Mouse (Mus musculus) monocyte, adult 2 months (primary cell): Measurements from ENCODE around the gene Rragb.
"Not testable (repeated sequence)": the region's sequence is repeated elsewhere in the genome, so short reads cannot be mapped to it uniquely, and the experiment has no call there.

Experiments used
- DNase-seq, 2 experiments: peaks; one replicate each; pipeline ENCODE4 v3.0.0; 2022; ENCODE audit warnings: low spot score in 2 of 2, low read depth in 1 of 2

The Rragb gene

DNA sequence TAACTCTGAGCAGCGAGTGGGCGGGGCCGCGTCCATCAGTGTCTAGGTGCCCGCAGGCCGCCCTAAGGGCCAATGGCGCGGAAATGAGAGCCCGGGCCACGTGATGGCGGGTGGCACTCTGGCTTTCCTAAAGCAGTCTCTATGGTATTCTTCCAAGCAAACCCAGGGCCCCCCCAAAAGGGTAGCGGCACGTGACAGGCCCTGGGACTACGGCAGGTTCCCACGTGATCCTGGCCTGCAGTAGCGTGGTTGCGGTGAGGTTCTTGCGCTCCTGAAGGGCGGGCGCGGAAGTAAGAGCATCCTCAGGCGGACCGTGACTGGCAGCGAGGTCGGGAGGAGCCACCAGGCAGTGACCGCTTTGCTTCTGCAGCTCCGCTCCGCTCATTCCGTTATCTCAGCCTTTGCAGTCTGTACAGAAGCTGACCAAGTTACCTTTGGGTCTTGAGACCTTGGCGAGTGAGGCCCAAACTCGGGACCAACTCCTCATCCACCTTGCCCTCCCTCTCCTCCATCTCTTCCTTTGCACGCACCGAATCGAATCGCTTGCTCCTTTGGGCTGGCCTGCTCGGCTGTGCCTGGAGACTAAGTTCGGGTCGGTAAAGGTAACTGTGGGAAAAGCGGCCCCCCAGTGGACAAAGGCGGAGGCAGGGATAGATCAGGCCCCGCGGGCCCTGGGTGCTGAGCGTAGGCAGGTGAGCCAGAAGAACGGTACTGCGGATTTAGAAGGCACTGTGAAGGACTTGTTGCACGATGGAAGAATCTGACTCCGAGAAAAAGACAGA, at the start of gene Rragb:
TSS of gene Rragb (plus strand) at position 248 of the 782 bp plus-strand sequence.
- DNase-seq = peak; percentile 10 to 45

DNA sequence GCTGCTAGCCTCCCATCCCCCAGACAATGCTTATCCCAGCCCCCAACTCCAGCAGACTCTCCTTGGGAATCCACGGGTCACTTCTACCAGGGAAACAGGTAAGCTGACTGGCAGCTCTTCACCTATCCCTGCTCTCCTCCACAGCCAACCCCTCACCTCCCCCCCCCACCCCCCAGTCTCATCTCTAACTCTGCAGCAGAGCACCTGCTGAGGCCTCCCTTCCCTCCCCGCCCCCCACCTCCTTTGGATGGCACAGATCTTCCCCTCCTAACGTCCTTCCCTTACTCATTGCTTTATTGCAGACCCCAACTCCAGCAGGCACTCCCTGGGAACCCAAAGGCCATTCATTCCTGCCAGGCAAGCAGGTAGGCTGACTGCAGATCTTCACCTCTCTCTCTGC, 21.3 kb upstream of the Rragb start, which contains the start of gene Foxr2:
TSS of gene Foxr2 (plus strand) at position 301 of the 400 bp plus-strand sequence.
- no peak for DNase-seq

DNA sequence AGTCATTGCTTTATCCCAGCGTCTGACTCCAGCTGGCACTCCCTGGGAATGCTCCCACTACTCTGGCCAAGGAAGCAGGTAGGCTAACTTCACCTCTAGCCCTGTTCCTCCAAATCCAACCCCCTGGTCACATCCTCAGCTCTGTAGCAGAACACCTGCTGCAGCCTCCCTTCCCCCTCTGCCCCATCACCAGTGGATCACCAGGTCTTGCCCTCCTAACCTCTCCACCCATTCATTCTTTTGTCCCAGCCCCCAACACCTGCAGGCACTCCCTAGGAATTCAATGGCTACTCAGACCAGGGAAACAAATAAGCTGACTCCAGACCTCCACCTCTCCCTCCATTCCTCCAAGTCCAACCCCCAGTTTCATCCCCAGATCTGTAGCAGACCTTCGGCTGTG, 20.8 kb upstream of the Rragb start:
- DNase-seq = no peak

DNA sequence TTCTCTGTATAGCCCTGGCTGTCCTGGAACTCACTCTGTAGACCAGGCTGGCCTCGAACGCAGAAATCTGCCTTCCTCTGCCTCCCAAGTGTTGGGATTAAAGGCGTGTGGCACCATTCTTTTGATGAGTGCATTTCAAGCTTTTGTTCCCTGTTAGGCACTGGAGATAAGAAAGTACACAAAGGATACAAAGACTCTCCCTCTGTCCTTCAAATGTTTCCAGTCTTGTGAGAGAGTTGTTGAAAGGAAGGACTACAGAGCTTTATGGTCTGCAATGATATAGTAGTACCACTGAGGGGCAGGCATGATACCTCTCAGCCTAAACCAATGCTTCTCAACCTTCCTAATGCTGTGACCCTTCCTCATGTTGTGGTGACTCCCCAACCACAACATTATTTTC, 2.9 kb downstream of the Rragb start:
- no peak for DNase-seq

DNA sequence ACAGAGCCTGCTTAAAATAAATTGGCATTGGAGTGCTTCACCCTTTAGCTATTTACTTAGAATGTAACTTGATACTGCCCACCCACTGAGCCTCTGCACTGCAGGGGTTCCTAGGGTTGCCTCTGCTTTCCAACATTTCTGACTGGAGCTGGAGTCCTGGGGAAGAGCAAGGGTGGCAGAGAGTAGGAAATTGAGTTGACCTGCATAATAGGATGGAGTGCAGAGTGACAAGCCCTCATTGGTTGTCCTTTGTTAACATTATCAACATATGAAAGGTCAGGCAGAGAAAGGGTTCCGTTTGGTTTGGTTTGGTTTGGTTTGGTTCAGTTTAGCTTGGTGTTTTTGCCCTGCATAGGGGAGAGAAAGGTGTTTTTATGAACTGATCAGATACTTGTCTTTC, 12.0 kb downstream of the Rragb start:
- no peak for DNase-seq

DNA sequence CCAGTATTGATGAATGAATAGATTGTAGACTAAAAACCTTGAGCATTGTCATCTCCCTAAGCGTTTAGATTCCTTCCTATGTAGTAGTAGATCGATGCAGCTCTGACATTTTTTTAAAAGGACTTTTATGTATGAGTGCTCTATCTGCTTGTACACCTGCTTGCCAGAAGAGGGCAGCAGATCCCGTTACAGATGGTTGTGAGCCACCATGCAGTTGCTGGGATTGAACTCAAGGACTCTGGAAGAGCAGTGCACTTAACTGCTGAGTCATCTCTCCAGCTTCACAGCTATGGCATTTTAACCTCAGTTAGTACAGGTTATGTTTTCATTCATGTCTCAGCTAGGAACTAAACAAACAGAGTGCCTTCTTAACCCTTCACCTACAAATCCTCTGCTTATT, 15.5 kb downstream of the Rragb start:
- no peak for DNase-seq

DNA sequence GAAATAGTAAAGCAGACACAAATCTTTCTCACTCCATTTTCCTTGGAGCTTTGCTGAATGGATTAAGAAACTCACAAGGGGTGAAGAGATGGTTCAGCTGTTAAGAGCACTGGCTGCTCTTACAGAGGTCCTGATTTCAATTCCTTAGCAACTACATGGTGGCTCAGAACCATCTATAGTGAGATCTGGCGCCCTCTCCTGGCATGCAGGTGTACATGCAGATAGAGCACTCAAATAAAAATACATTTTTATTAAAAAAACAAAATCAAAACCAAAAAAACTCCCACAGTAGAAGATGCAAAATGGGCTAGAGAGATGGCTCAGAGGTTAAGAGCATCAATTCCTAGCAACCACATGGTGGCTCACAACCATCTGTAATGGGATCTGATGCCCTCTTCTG, 35.0 kb downstream of the Rragb start:
- DNase-seq = no peak

DNA sequence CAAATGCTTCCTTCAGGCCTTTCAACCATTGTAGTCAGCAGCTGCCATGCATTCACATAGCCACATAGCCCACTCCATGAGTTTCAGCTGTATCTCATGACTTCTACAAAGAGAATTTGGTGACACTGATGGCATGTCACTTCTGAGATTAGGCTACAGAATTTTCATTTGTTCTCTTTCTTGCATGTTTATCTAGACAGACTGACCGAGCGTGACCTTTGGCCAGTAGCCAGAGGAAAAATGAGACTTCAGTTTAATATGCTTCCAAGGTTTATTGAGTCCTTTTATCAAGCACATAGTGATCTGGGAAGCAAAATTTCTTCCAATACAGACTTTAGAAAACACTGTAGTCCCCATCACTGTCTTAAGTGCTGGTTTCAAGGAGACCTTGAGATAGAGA, 42.4 kb downstream of the Rragb start:
- DNase-seq = no peak

DNA sequence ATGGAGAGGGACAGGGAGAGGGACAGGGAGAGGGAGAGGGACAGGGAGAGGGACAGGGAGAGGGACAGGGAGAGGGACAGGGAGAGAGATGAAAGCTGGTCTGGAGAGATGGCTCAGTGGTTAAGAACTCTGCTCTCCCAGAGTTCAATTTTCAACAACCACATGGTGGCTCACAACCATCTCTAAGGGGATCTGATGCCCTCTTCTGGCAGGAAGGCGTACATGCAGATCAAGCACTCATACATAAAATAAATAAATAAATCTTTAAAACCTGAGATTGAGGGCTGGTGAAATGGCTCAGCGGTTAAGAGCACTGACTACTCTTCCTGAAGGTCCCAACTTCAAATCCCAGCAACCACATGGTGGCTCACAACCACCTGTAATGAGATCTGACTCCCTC, 59.4 kb downstream of the Rragb start:
- not testable (repeated sequence) for DNase-seq

DNA sequence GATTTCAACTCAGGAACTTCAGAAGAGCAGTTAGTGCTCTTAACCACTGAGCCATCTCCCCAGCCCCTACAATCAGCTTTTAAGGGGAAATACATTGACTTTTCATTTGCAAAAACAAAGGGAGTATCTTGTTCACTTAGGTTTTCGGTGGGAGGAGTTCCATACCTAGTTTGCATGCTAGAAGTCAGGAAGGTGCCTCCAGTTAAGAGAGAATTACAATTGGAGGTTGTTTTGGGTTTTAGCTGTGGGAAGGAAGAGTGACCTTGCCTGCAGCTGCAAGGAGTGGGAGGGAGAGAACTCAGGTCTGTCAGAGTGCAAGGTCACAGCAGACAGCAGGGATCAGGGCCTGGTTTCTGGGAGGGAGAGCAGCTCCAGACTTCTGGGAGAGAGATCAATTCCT, 71.3 kb downstream of the Rragb start:
- no peak for DNase-seq
